Mouse (Mus musculus) intestine, embryonic 14.5 days (tissue): ENCODE measurements at regions not wholly inside any gene's neighbourhood (a gene's known extent, or its start where the extent isn't known, plus 50 kb on each side); places are given as distances from the start of the nearest gene placed in this dataset.

Source experiments
- ATAC-seq: fragments of 200-750 bp; cut with Nextera tagmentation; replicated peaks from 2 replicates; pipeline ENCODE4 v1.8.0; 2017; ENCODE audit warnings: low read depth, moderate number of reproducible peaks, moderate TSS enrichment, moderate library complexity; ENCODE audit not compliant: low FRiP score, low TSS enrichment
- DNase-seq: peaks from one replicate; pipeline ENCODE4 v3.0.0-alpha.2; 2018; ENCODE audit warnings: low spot score
- H3K27ac ChIP-seq: fragments of 300-500 bp; sonication (generic); 2 replicates; pipeline ENCODE4 v1.5.1; 2014; ENCODE audit warnings: low read depth, mild to moderate bottlenecking, control low read depth
- H3K27me3 ChIP-seq: fragments of 300-500 bp; sonication (generic); replicated peaks from 2 replicates; pipeline ENCODE4 v1.6.1; 2014; ENCODE audit warnings: low read length, control low read depth; ENCODE audit not compliant: control insufficient read depth, insufficient read depth
- H3K36me3 ChIP-seq: fragments of 300-500 bp; sonication (generic); 2 replicates; pipeline ENCODE4 v1.6.1; 2014; ENCODE audit warnings: low read length, control low read depth; ENCODE audit not compliant: control insufficient read depth, insufficient read depth
- H3K4me1 ChIP-seq: fragments of 300-500 bp; sonication (generic); replicated peaks from 2 replicates; pipeline ENCODE4 v1.6.1; 2014; ENCODE audit warnings: low read length, control low read depth, mixed read lengths; ENCODE audit not compliant: control insufficient read depth, insufficient read depth
- H3K4me2 ChIP-seq: fragments of 300-500 bp; sonication (generic); 2 replicates; pipeline ENCODE4 v1.6.1; 2014; ENCODE audit warnings: low read length
- H3K4me3 ChIP-seq: fragments of 300-500 bp; sonication (generic); 2 replicates; pipeline ENCODE4 v1.5.1; 2014; ENCODE audit warnings: low read depth, low read length, control low read depth, mixed read lengths
- H3K9ac ChIP-seq: fragments of 300-500 bp; sonication (generic); 2 replicates; pipeline ENCODE4 v1.6.1; 2014; ENCODE audit warnings: mild to moderate bottlenecking, low read length
- H3K9me3 ChIP-seq: fragments of 300-500 bp; sonication (generic); 2 replicates; pipeline ENCODE4 v1.6.1; 2016; ENCODE audit warnings: low read length, control low read depth; ENCODE audit not compliant: control insufficient read depth
- WGBS: fragments of 180-500 bp; shearing (Covaris S2); extraction: QIAGEN DNeasy Blood & Tissue Kit; methylation state at CpG from one replicate; pipeline ENCODE4 v1.1.7; 2014; 5-methylcytosine and 5-hydroxymethylcytosine counted together

DNA sequence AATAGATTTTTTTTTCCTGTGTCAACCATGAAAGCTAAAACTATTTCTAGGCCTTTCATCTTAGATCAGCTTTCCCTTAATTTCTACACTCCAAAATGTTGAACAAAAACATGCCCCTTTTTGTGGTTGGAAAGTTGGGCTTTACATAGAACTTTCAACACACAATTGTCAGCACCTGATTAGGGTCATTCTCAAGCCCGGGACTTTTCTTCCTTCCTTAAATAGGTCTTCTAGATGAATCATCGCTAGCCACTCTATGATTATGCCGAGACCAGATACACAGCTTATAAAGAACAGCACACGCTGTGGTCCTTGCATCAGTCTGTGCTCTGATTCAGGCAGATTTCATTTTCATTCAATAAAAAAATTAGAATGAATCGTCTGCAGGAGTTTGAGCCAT lies 133.3 kb upstream of the Atp2b1 start:
- WGBS: 81% methylated on average over 5 of the region's 5 CpGs
- Histone ChIP-seq H3K4me2 (no peak overlapping the region), H3K9me3 (no peaks in the 10 kb centered on the region), H3K4me1 (no peaks in the 10 kb centered on the region), H3K27me3 (no peaks in the 10 kb centered on the region), H3K27ac (no peak overlapping the region), H3K9ac (no peak overlapping the region), H3K4me3 (no peak overlapping the region), H3K36me3 (no peaks in the 10 kb centered on the region)
- no peak for DNase-seq
- no peak for ATAC-seq

DNA sequence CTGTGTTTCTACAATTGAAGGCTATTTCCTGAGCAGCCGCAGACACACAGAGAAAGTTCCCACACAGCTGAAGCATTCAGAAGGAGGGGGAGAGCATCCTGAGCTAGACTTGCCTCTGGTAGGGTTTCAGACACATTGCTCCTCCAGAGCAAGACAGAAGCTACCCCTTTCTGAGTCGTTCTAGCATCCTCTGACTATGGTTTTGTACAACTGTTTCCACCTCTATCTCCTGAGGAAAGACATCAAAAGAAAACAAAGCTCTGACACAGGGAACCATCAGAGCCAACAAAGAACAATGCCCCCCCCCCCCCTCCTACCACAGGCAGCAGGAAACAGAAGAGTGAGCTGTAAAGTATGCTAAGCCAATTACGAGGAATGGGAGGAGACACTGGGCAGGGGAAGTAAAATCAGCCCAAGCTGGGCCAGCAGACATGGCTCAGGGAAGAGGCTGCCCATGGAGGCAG lies 132.3 kb upstream of the Atp2b1 start:
- Histone ChIP-seq H3K27ac (no peak overlapping the region), H3K9ac (no peak overlapping the region), H3K4me2 (no peak overlapping the region), H3K9me3 (no peaks in the 10 kb centered on the region), H3K4me3 (no peak overlapping the region), H3K36me3 (no peaks in the 10 kb centered on the region), H3K4me1 (no peaks in the 10 kb centered on the region), H3K27me3 (no peaks in the 10 kb centered on the region)
- ATAC-seq (no peak), DNase-seq (no peak)
- WGBS: 40% methylated on average over 3 of the region's 3 CpGs

DNA sequence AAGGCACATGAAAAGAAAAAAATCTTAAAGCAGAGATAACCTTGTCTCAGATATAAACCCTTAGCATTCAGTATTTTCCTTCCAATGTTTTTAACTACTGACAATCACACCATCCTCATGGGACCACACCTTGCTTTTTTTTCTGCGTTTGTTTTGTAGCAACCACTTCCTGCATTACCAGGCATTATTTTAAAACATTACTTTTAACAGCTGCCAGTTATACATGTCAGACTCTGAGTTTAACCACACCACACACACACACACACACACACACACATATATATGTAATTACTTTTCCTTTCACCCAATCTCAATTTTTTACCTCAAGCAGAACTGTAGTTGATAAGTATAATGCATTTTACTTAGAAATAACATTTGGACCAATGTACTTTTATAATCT lies 128.8 kb upstream of the Atp2b1 start:
- WGBS: 68% methylated on average over 1 of the region's 1 CpGs

DNA sequence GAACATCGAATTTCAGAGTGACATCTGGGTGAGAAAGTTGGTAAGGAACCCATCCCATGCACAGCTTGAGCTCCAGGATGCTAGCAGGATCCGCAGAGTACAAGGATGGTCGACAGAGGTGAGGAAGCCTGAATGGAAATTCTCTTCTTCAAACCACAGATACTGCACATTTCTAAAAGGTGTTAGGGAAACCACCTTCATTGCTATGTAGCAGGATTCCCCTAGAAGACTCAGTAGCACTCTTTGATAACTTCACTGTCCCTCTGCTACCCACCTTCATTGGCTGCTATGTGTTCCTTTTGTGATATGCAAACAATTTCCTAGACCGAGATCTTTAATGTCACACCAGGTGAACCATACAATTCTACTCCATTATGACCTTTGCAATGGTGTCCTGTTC lies 128.1 kb upstream of the Atp2b1 start:
- 79% methylated on average over 4 of the region's 4 CpGs for WGBS
- no peak for DNase-seq
- no peaks in the 10 kb centered on the region for H3K9me3 ChIP-seq
- H3K4me2 ChIP-seq: no peak overlapping the region
- no peak overlapping the region for H3K9ac ChIP-seq
- no peak overlapping the region for H3K4me3 ChIP-seq
- no peaks in the 10 kb centered on the region for H3K27me3 ChIP-seq
- no peaks in the 10 kb centered on the region for H3K36me3 ChIP-seq
- H3K4me1 ChIP-seq: no peaks in the 10 kb centered on the region
- no peak for ATAC-seq
- no peak overlapping the region for H3K27ac ChIP-seq

More for the DNA sequence above, 128.8 kb upstream of the Atp2b1 start:
- Histone ChIP-seq H3K27ac (no peak overlapping the region), H3K4me2 (no peak overlapping the region), H3K27me3 (no peaks in the 10 kb centered on the region), H3K9me3 (no peaks in the 10 kb centered on the region), H3K4me1 (no peaks in the 10 kb centered on the region), H3K9ac (no peak overlapping the region), H3K4me3 (no peak overlapping the region), H3K36me3 (no peaks in the 10 kb centered on the region)
- no peak for DNase-seq
- no peak for ATAC-seq

GRCm38 (mm10) chr10:98789763-98790162 lies 124.4 kb upstream of the Atp2b1 start:
- no peaks in the 10 kb centered on the region for H3K27me3 ChIP-seq
- 95% methylated on average over 9 of the region's 9 CpGs for WGBS
- no peak overlapping the region for H3K4me3 ChIP-seq
- H3K9ac ChIP-seq: no peak overlapping the region
- no peaks in the 10 kb centered on the region for H3K4me1 ChIP-seq
- H3K9me3 ChIP-seq: no peaks in the 10 kb centered on the region
- ATAC-seq: no peak
- H3K36me3 ChIP-seq: no peaks in the 10 kb centered on the region
- DNase-seq: no peak
- H3K4me2 ChIP-seq: no peak overlapping the region
- H3K27ac ChIP-seq: no peak overlapping the region

DNA sequence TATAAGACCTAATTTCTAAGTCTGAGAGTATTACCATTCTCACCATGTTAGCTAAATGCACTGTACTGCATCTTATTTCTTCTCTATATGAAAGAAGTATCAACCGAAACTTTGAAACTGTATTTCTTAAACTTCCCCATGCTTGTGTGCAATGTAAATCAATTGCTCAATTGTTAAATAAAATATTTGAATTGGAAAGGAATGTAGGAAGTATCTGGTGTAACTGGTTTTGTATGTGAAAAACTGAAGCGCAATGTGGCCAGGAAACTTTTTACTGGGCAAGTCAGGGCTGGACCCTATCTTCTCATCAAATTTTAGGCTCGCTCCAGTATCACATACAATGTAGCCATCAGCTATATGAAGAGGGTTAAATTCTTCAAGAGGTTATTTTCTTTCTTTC lies 123.8 kb upstream of the Atp2b1 start:
- WGBS: 94% methylated on average over 3 of the region's 3 CpGs
- H3K4me2 ChIP-seq: no peak overlapping the region
- no peak overlapping the region for H3K4me3 ChIP-seq
- ATAC-seq: no peak
- no peak overlapping the region for H3K9ac ChIP-seq
- no peaks in the 10 kb centered on the region for H3K36me3 ChIP-seq
- no peaks in the 10 kb centered on the region for H3K4me1 ChIP-seq
- H3K27ac ChIP-seq: no peak overlapping the region
- no peaks in the 10 kb centered on the region for H3K27me3 ChIP-seq
- H3K9me3 ChIP-seq: no peaks in the 10 kb centered on the region
- no peak for DNase-seq

DNA sequence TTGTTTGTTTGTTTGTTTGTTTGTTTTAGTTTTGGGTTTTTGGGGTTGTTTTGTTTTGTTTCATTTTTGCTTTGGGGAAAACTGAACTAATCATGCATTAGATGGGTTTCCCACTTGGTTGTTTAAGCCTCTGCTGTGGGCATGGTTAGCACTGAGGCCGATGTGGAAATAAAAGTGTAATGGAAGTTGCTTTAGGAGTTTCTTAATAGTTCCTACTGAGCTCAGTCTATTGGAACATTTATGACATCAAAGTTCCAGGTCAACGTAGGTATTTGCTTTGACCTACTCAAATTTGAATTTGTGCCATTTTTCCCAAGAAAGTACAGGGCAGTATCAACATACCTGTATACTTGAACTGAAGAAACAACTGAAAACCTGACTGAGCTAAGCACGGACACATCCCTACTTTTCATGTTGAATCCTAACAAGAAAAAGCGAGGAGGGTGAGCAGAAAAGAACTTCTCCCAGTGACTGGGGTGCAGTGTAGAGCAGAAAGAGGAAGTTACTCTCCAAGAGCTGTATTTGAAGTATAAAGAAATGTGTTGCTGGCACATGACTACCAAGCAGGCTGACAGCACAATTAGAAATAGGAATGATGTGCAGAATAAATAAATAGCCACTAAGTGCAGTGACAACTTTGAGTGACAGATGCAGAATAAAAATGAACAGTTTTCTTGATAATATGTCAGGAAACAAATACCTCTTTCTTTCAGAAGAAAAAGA lies 122.0 kb upstream of the Atp2b1 start:
- no peak for DNase-seq
- no peaks in the 10 kb centered on the region for H3K4me1 ChIP-seq
- H3K4me3 ChIP-seq: no peak overlapping the region
- no peaks in the 10 kb centered on the region for H3K36me3 ChIP-seq
- no peaks in the 10 kb centered on the region for H3K9me3 ChIP-seq
- WGBS: 87% methylated on average over 4 of the region's 4 CpGs
- H3K27me3 ChIP-seq: no peaks in the 10 kb centered on the region
- no peak for ATAC-seq
- H3K4me2 ChIP-seq: no peak overlapping the region
- no peak overlapping the region for H3K27ac ChIP-seq
- H3K9ac ChIP-seq: no peak overlapping the region

DNA sequence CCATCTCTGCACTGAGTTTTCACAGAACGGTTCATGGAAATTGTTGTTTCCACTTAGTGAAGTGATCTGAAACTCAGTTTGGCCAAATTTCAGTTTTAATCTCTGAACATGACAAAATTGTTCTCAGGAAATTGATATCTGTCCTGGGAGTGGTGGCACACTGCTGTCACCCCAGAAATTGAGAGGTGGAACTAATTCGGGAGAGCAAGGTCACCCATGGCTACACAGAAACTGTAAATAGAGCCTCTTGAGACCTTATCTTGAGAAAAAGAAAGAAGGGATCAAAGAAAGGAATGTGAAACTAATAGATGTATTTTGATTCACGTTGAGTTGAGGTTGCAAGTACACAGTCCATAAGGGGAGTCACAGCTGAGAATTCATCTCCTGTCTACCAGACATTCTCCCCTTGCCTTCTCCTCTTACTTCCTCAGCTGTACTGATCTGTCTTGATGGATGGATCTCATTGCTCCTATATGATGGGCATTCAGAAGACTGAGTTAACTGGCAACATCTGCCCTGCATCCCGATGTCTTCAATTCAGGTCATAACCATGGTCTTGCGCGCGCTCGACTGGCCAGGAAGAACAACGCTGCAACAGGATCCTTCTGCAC lies 120.2 kb upstream of the Atp2b1 start:
- 87% methylated on average over 9 of the region's 9 CpGs for WGBS
- no peak overlapping the region for H3K27ac ChIP-seq
- H3K27me3 ChIP-seq: no peaks in the 10 kb centered on the region
- no peak overlapping the region for H3K9ac ChIP-seq
- ATAC-seq (no peak), DNase-seq (no peak)
- H3K4me1 ChIP-seq: no peaks in the 10 kb centered on the region
- no peak overlapping the region for H3K4me2 ChIP-seq
- no peaks in the 10 kb centered on the region for H3K36me3 ChIP-seq
- H3K4me3 ChIP-seq: no peak overlapping the region
- H3K9me3 ChIP-seq: no peaks in the 10 kb centered on the region

DNA sequence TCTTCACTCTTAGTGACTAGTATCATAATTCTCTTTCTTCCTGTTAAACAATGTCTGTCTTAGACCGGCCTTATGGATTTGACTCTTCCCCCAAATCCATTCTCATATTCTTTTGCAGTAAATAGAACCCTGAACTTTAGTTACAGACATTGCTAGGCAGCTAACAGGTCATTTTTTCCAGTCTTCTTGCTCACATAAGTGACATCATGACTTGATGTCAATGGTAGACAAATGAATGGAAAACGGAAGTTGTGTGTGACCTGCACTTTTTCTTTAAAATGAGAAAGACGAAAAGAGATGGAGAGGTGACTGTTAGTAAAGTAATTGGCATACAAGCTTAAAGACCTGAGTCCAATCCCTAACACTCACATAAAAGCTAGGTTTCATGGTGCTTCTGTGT lies 118.2 kb upstream of the Atp2b1 start:
- Histone ChIP-seq H3K4me1 (no peaks in the 10 kb centered on the region), H3K27me3 (no peaks in the 10 kb centered on the region), H3K9me3 (no peaks in the 10 kb centered on the region), H3K4me3 (no peak overlapping the region), H3K27ac (no peak overlapping the region), H3K4me2 (no peak overlapping the region), H3K9ac (no peak overlapping the region), H3K36me3 (no peaks in the 10 kb centered on the region)
- no peak for DNase-seq
- no peak for ATAC-seq
- 91% methylated on average over 3 of the region's 3 CpGs for WGBS
